Mouse (Mus musculus) liver, embryonic 14 days (tissue): ENCODE results near the gene Mxi1. TPM values are rescaled to one million over a fixed set of nuclear protein-coding genes. Genes with fewer than 3 reads are reported as not detected.

Experiments
- polyA plus RNA-seq: library from polyadenylated mRNA; depleted of rRNA; stranded (reverse); fragments of >200 nt; gene quantifications from 2 replicates; pipeline ENCODE4 v1.2.3, GENCODE M21; 2012; rRNA removed

Gene Mxi1
- 14.6 and 16.6 TPM in 2 replicates for polyA plus RNA-seq

DNA sequence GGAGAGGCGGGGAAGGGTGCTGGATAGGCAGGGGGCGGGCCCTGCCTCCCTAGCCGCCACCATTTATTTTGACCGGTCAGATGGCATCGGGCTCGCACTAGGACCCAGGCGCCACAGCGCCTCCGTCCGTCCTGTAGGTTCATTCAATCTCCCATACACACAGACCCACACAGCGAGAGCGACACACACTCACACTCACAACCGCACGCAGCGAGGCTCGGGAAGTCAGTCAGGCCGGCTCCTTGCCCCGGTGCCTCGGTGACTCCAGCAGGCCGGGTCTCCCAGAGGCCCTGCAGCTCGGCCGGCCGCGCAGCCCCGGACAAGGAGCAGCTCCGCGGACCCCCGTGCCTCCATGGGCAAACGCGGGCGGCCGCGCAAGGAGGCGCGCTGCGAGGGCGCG, at the start of gene Mxi1:
TSS of gene Mxi1 (plus strand) at position 171 of the 400 bp plus-strand sequence.

DNA sequence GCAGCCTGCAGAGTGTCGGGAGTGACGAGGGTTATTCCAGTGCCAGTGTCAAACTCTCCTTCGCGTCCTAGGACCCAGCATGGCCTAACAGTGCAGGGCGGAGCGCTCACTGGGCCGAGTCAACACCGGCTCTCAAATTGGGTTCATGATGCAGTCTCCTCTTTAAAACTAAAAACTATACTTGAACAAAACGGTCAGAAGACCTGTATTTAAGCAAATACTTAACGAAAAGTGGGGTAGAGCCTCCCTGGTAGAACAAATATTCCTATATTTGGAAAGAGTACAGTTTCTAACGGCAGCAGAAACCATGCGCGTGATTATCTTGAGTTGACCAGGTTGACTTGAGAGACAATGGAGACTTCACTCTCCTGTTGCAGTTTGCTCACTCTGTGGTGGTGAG, 61.3 kb downstream of the Mxi1 start, which contains the start of gene Gm10197:
TSS of gene Gm10197 (minus strand) at position 101 of the 400 bp plus-strand sequence.

DNA sequence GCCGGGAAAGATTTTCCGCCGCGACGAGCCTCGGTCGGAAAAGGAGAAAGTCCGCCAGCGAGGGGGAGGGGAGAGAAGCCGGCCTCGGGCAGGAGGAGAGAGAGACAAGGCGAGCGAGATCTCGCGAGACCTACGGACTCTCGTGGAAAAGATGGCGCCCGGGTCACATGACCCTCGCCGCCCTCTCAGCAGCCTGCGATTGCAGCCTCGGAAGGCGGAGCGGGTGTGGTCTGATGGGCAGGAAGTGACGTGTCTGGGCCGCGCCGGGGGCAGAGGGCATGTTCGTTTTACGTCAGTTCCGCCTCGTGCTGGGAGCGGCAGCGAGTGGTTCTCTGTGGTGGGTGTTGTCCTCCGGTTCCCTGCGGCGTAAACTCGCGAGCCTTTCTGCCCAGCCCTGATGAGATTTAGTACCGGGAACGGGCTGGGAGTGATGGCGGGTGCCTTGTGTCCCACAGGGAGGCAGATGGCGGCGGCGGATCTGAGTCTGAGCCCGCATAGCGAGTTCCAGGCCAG, 80.2 kb downstream of the Mxi1 start, which contains the start of gene Smndc1:
TSS of gene Smndc1 (minus strand) at position 84 of the 513 bp plus-strand sequence.

Other genes with a start within 250 kb of the Mxi1 start
- gene Add3, start 170.1 kb upstream of the Mxi1 start, polyA plus RNA-seq, result 12.8 and 14.4 TPM in 2 replicates
- not detected in 2 replicates for gene Gm10197, start 61.2 kb downstream of the Mxi1 start, polyA plus RNA-seq
- gene Smndc1, start 80.1 kb downstream of the Mxi1 start, polyA plus RNA-seq, result 9.6 and 14.3 TPM in 2 replicates
- gene Dusp5, start 218.6 kb downstream of the Mxi1 start, polyA plus RNA-seq, result 1.2 TPM in 2 replicates